Mouse (Mus musculus): ENCODE measurements around the gene B4galnt2. TPM values are rescaled to one million over a fixed set of nuclear protein-coding genes. Genes with fewer than 3 reads are reported as not detected.
A peak's percentile ranks its signal among the peaks of the same experiment; 100 is the strongest.
"Not testable (repeated sequence)": the region's sequence is repeated elsewhere in the genome, so short reads cannot be mapped to it uniquely, and the experiment has no call there.

Gene B4galnt2
- total and polyA plus RNA-seq, 2 experiments from 2014 or later, result not detected

DNA sequence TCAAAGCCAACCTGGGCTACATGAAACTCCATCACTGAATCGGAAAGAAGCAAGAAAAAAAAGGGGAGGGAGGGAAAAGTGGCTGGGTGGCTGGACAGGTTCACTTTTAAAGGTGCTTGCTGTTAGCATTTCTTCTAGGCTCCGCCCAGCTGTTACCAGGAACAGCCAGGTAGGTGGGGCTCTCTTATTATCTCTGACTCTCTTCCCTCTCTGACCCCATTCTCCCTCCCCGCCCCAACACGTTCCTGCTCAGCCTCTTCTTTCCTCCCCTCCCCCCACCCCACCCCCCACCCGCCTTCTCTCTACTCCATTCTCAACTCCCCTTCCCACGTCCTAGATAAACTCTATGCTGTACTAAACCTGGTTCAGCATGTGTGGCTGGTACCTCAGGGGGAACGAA, 3.1 kb downstream of the B4galnt2 start:
- Histone ChIP-seq H3K4me3 (ENCODE audit: low read depth, low read length) (no peak overlapping the region), H3K4me2 (ENCODE audit: low read depth, low read length, poor library complexity, severe bottlenecking) (no peak overlapping the region), H3K27ac (ENCODE audit: low read depth, low read length) (no peak overlapping the region), H3K4me1 (ENCODE audit: insufficient read depth, low read length) (0 out of 2 replicates have a peak, but pooled peaks cover 7% of the 10 kb centered on the region), H3K36me3 (ENCODE audit: insufficient read depth, low read length) (no peaks in the 10 kb centered on the region), H3K9me3 (ENCODE audit: low read length) (no peaks in the 10 kb centered on the region), H3K9ac (replicated peaks; ENCODE audit: low read length, poor library complexity, severe bottlenecking) (no peak overlapping the region), H3K27me3 (ENCODE audit: insufficient read depth, low read length) (peaks cover 47% of the 10 kb centered on the region)
- ATAC-seq (ENCODE audit: low FRiP score), result no peak
- no peak for TF ChIP-seq CTCF (IDR thresholded peaks at IDR 0.05)
- DNase-seq (ENCODE audit: low spot score), result no peak
- WGBS, result 46% methylated on average over 5 of the region's 7 CpGs

- no peak overlapping the region for H3K4me3 ChIP-seq (ENCODE audit: low read depth, low read length)
- ATAC-seq (ENCODE audit: low FRiP score) (no peak), DNase-seq (ENCODE audit: low spot score) (no peak)
- no peak overlapping the region for H3K9ac ChIP-seq (replicated peaks; ENCODE audit: low read length, poor library complexity, severe bottlenecking)
- H3K27ac ChIP-seq (ENCODE audit: low read depth, low read length), result no peak overlapping the region
- no peaks in the 10 kb centered on the region for H3K4me1 ChIP-seq (ENCODE audit: insufficient read depth, low read length)
- H3K36me3 ChIP-seq (ENCODE audit: insufficient read depth, low read length), result no peaks in the 10 kb centered on the region
- H3K27me3 ChIP-seq (ENCODE audit: insufficient read depth, low read length), result peaks cover 18% of the 10 kb centered on the region
- no peaks in the 10 kb centered on the region for H3K9me3 ChIP-seq (ENCODE audit: low read length)
- WGBS, result 86% methylated on average over 5 of the region's 5 CpGs
- H3K4me2 ChIP-seq (ENCODE audit: low read depth, low read length, poor library complexity, severe bottlenecking), result no peak overlapping the region
- no peak for TF ChIP-seq CTCF (IDR thresholded peaks at IDR 0.05)
Observed at GRCm38 (mm10) chr11:95907805-95908524, 6.7 kb downstream of the B4galnt2 start.

- DNase-seq (ENCODE audit: low spot score) (no peak), ATAC-seq (ENCODE audit: low FRiP score) (no peak)
- Histone ChIP-seq H3K4me3 (ENCODE audit: low read depth, low read length) (no peak overlapping the region), H3K27ac (ENCODE audit: low read depth, low read length) (no peak overlapping the region), H3K4me2 (ENCODE audit: low read depth, low read length, poor library complexity, severe bottlenecking) (no peak overlapping the region), H3K4me1 (ENCODE audit: insufficient read depth, low read length) (no peaks in the 10 kb centered on the region), H3K9me3 (ENCODE audit: low read length) (no peaks in the 10 kb centered on the region), H3K27me3 (ENCODE audit: insufficient read depth, low read length) (no peaks in the 10 kb centered on the region), H3K36me3 (ENCODE audit: insufficient read depth, low read length) (no peaks in the 10 kb centered on the region), H3K9ac (replicated peaks; ENCODE audit: low read length, poor library complexity, severe bottlenecking) (no peak overlapping the region)
- WGBS, result 64% methylated on average over 2 of the region's 2 CpGs
- no peak for TF ChIP-seq CTCF (IDR thresholded peaks at IDR 0.05)
Observed at GRCm38 (mm10) chr11:95904290-95904689, 10.4 kb downstream of the B4galnt2 start.

GRCm38 (mm10) chr11:95896446-95897179, 18.1 kb downstream of the B4galnt2 start:
- Histone ChIP-seq H3K27me3 (ENCODE audit: insufficient read depth, low read length) (0 out of 2 replicates have a peak, but pooled peaks cover 4% of the 10 kb centered on the region), H3K27ac (ENCODE audit: low read depth, low read length) (no peak overlapping the region), H3K9me3 (ENCODE audit: low read length) (no peaks in the 10 kb centered on the region), H3K9ac (replicated peaks; ENCODE audit: low read length, poor library complexity, severe bottlenecking) (no peak overlapping the region), H3K4me3 (ENCODE audit: low read depth, low read length) (no peak overlapping the region), H3K4me2 (ENCODE audit: low read depth, low read length, poor library complexity, severe bottlenecking) (no peak overlapping the region), H3K36me3 (ENCODE audit: insufficient read depth, low read length) (no peaks in the 10 kb centered on the region), H3K4me1 (ENCODE audit: insufficient read depth, low read length) (no peaks in the 10 kb centered on the region)
- no peak for ATAC-seq (ENCODE audit: low FRiP score)
- DNase-seq (ENCODE audit: low spot score), result no peak
- 85% methylated on average over 14 of the region's 14 CpGs for WGBS
- TF ChIP-seq CTCF (IDR thresholded peaks at IDR 0.05), result no peak

- H3K4me2 ChIP-seq (ENCODE audit: low read depth, low read length, poor library complexity, severe bottlenecking), result no peak overlapping the region
- H3K4me3 ChIP-seq (ENCODE audit: low read depth, low read length), result no peak overlapping the region
- H3K36me3 ChIP-seq (ENCODE audit: insufficient read depth, low read length), result no peaks in the 10 kb centered on the region
- H3K9me3 ChIP-seq (ENCODE audit: low read length), result no peaks in the 10 kb centered on the region
- H3K27me3 ChIP-seq (ENCODE audit: insufficient read depth, low read length), result no peaks in the 10 kb centered on the region
- DNase-seq (ENCODE audit: low spot score) (no peak), ATAC-seq (ENCODE audit: low FRiP score) (no peak)
- H3K9ac ChIP-seq (replicated peaks; ENCODE audit: low read length, poor library complexity, severe bottlenecking), result no peak overlapping the region
- peak; percentile 34 for TF ChIP-seq CTCF (IDR thresholded peaks at IDR 0.05)
- no peaks in the 10 kb centered on the region for H3K4me1 ChIP-seq (ENCODE audit: insufficient read depth, low read length)
- no peak overlapping the region for H3K27ac ChIP-seq (ENCODE audit: low read depth, low read length)
- WGBS, result 86% methylated on average over 2 of the region's 2 CpGs
Observed at GRCm38 (mm10) chr11:95890462-95891051, 24.1 kb downstream of the B4galnt2 start.

DNA sequence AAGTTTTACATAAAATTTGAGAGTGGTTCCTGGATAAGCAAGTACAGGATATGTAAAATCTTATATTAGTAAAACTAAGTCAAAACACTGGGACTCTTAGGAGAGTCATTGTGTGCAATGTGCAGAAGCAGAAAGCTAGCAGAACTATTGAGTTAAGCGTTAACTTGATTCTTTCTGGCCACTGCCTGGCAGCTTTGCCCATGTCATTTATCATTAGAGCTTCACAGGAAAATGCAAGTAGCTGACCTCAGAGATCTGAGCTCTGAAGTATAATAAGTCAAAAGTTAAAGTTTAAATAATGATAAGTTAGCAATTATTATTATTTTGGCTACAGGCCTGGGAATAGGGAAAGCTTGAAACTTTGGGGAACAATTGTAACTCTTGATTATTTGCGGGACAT, 34.8 kb downstream of the B4galnt2 start:
- not testable (repeated sequence) for H3K9me3 ChIP-seq (ENCODE audit: low read length); H3K9ac ChIP-seq (replicated peaks; ENCODE audit: low read length, poor library complexity, severe bottlenecking); H3K27ac ChIP-seq (ENCODE audit: low read depth, low read length); H3K4me2 ChIP-seq (ENCODE audit: low read depth, low read length, poor library complexity, severe bottlenecking); H3K4me1 ChIP-seq (ENCODE audit: insufficient read depth, low read length); ATAC-seq (ENCODE audit: low FRiP score); H3K4me3 ChIP-seq (ENCODE audit: low read depth, low read length); DNase-seq (ENCODE audit: low spot score); H3K36me3 ChIP-seq (ENCODE audit: insufficient read depth, low read length); H3K27me3 ChIP-seq (ENCODE audit: insufficient read depth, low read length)
- WGBS, result 87% methylated on average over 2 of the region's 2 CpGs

Measured in midbrain, postnatal 0 days (tissue).